Comparison of ENCODE assay signal across 17 mouse cellular contexts in genomic region chr19:16016171-16016570, GRCm38 (mm10). TPM values are rescaled to one million over a fixed set of nuclear protein-coding genes. Genes with fewer than 3 reads are reported as not detected.
A peak's percentile ranks its signal among the peaks of the same experiment; 100 is the strongest.
DNase-seq lines count a peak whose midpoint lies in the region; ATAC-seq lines count a peak whose summit lies in the region.
"Had no signal": no experiment of that assay in that cellular context is flagged by ENCODE, and none has a peak within 500 bp of the region (broad histone marks: within the 10 kb centered on the region; RNA-seq: fewer than 3 reads in every experiment).

No protein-coding gene starts in this region.

- H3K36me3 ChIP-seq in embryonic facial prominence, embryonic 14.5 days (ENCODE audit: control insufficient read depth, insufficient read depth, low read length), result no peaks in the 10 kb centered on the region
- no peaks in the 10 kb centered on the region for H3K36me3 ChIP-seq in embryonic facial prominence, embryonic 10.5 days (replicated peaks)
- H3K36me3 ChIP-seq: neural tube, embryonic 12.5 days had no signal

- H3K4me3 ChIP-seq in embryonic facial prominence, embryonic 14.5 days (ENCODE audit: low read depth, low read length), result no peak overlapping the region
- no peak overlapping the region for H3K4me3 ChIP-seq in embryonic facial prominence, embryonic 10.5 days
- H3K4me3 ChIP-seq: megakaryocyte, embryonic 14.5 days; neural tube, embryonic 12.5 days had no signal

- H3K4me1 ChIP-seq in embryonic facial prominence, embryonic 14.5 days (ENCODE audit: control insufficient read depth, insufficient read depth, low read length), result no peaks in the 10 kb centered on the region
- no peaks in the 10 kb centered on the region for H3K4me1 ChIP-seq in embryonic facial prominence, embryonic 10.5 days
- H3K4me1 ChIP-seq: neural tube, embryonic 12.5 days had no signal

- intact Hi-C loops in heart, postnatal 10 days (cut with DNase I), result no loop called here
- intact Hi-C loops in heart, postnatal 25 days (cut with DNase I), result no loop called here

- 66% methylated on average over 1 of the region's 1 CpGs for WGBS in embryonic facial prominence, embryonic 14.5 days
- WGBS in embryonic facial prominence, embryonic 10.5 days, result 71% methylated on average over 1 of the region's 1 CpGs

- no peak overlapping the region for H3K27ac ChIP-seq in embryonic facial prominence, embryonic 14.5 days (replicated peaks; ENCODE audit: low read depth, low read length)
- no peak overlapping the region for H3K27ac ChIP-seq in embryonic facial prominence, embryonic 10.5 days (replicated peaks)
- H3K27ac ChIP-seq: liver, embryonic 14.5 days; neural tube, embryonic 12.5 days had no signal

- no peak overlapping the region for H3K9ac ChIP-seq in embryonic facial prominence, embryonic 14.5 days (ENCODE audit: low read depth, low read length)
- H3K9ac ChIP-seq: liver, embryonic 14.5 days; neural tube, embryonic 12.5 days had no signal

- peak; percentile 35 for DNase-seq in embryonic facial prominence, embryonic 14.5 days (ENCODE audit: low spot score)
- DNase-seq in embryonic facial prominence, embryonic 10.5 days (ENCODE audit: low spot score), result no peak
- peak; percentile 34 to 43 for DNase-seq in heart, postnatal 10 days
- no peak for DNase-seq in heart, postnatal 25 days (ENCODE audit: low spot score)
- DNase-seq in urinary bladder, postnatal 14 days (ENCODE audit: low spot score), result peak; percentile 12
- no peak for DNase-seq in urinary bladder, postnatal 36 days (ENCODE audit: low spot score in 2 of 2)
- DNase-seq in frontal cortex, postnatal 10 days (ENCODE audit: low spot score in 2 of 2), result no peak
- DNase-seq: cerebellum, adult 2 months; layer of hippocampus, postnatal 36 days; right cerebral cortex, postnatal 14 days; thymus, adult 18-20 months had no signal

- no peaks in the 10 kb centered on the region for H3K27me3 ChIP-seq in embryonic facial prominence, embryonic 14.5 days (replicated peaks; ENCODE audit: control insufficient read depth, insufficient read depth, low read length)
- H3K27me3 ChIP-seq in embryonic facial prominence, embryonic 10.5 days (replicated peaks; ENCODE audit: low read depth, poor library complexity, severe bottlenecking), result no peaks in the 10 kb centered on the region
- H3K27me3 ChIP-seq: megakaryocyte, embryonic 14.5 days; neural tube, embryonic 12.5 days had no signal

- no peak overlapping the region for H3K4me2 ChIP-seq in embryonic facial prominence, embryonic 14.5 days (ENCODE audit: low read depth, low read length)
- H3K4me2 ChIP-seq: neural tube, embryonic 12.5 days had no signal

- H3K9me3 ChIP-seq in embryonic facial prominence, embryonic 14.5 days (ENCODE audit: control insufficient read depth, low read length), result no peaks in the 10 kb centered on the region
- no peaks in the 10 kb centered on the region for H3K9me3 ChIP-seq in embryonic facial prominence, embryonic 10.5 days
- H3K9me3 ChIP-seq: neural tube, embryonic 12.5 days had no signal

- ATAC-seq in embryonic facial prominence, embryonic 14.5 days (ENCODE audit: low read depth), result no peak
- no peak for ATAC-seq in inflammation-experienced regulatory T-cells, adult 6 months
- ATAC-seq: forebrain, embryonic 14.5 days; midbrain, embryonic 16.5 days had no signal

RNA-seq across cellular contexts. Expression of gene Cep78, which starts 31.4 kb away (rescaled TPM):
- polyA plus RNA-seq in embryonic facial prominence, embryonic 14.5 days (2014; fragmentation: Nextera tagmentation; extraction: Ambion mirVana), result 19.1 and 21.6 TPM in 2 replicates
- polyA plus RNA-seq in embryonic facial prominence, embryonic 10.5 days (2016; fragmentation: Nextera tagmentation; extraction: Ambion mirVana), result 61.6 and 61.8 TPM in 2 replicates
- 1 to 10 TPM; 4.9 to 5.8 TPM for total RNA-seq in heart, postnatal 10 days (2021)
- total RNA-seq in heart, postnatal 25 days (2021), result 1 to 10 TPM; 4.3 to 4.6 TPM
- 1 to 10 TPM; 2.6 to 3.7 (median 3.0) TPM for polyA plus RNA-seq in inflammation-experienced regulatory T-cells, adult 6 months (2017; shearing (Covaris generic))

Comparison
In these comparisons a context has a peak if more than half of its experiments do, and no peak if none do; other contexts are left out.
1. DNase-seq: peak in embryonic facial prominence, embryonic 14.5 days (single experiment), heart, postnatal 10 days (2 of 2) and urinary bladder, postnatal 14 days (single experiment); none in embryonic facial prominence, embryonic 10.5 days (single experiment), heart, postnatal 25 days (single experiment), urinary bladder, postnatal 36 days (0 of 2) and frontal cortex, postnatal 10 days (0 of 2).